Mouse (Mus musculus) embryo, embryonic 10 days (tissue): Measurements from ENCODE around the gene Suox.
A peak's percentile ranks its signal among the peaks of the same experiment; 100 is the strongest.
"Not testable (repeated sequence)": the region's sequence is repeated elsewhere in the genome, so short reads cannot be mapped to it uniquely, and the experiment has no call there.

Source experiments
- DNase-seq: peaks from one replicate; pipeline ENCODE4 v3.0.0-alpha.2; 2015; ENCODE audit warnings: low spot score

Suox gene

GRCm38 (mm10) chr10:128673763-128674468, at the start of gene Suox:
Suox (minus strand) TSS chr10:128674073.
- peak; percentile 93 for DNase-seq

GRCm38 (mm10) chr10:128715559-128716537, 42.0 kb upstream of the Suox start:
- no peak for DNase-seq

- not testable (repeated sequence) for DNase-seq
Measured at GRCm38 (mm10) chr10:128711318-128711717, 37.4 kb upstream of the Suox start.

GRCm38 (mm10) chr10:128705317-128705693, 31.4 kb upstream of the Suox start:
- DNase-seq = peak; percentile 32

GRCm38 (mm10) chr10:128704491-128705316, 30.8 kb upstream of the Suox start, which contains the start of gene Cdk2:
Cdk2 (minus strand) TSS chr10:128705031.
- peak; percentile 91 for DNase-seq

- DNase-seq = no peak
Measured at GRCm38 (mm10) chr10:128703895-128704294, 30.0 kb upstream of the Suox start, which contains the start of gene Pmel. Pmel (plus strand) TSS chr10:128704195.

- no peak for DNase-seq
Measured at GRCm38 (mm10) chr10:128702328-128703007, 28.6 kb upstream of the Suox start.

- DNase-seq = no peak
Measured at GRCm38 (mm10) chr10:128700712-128701111, 26.8 kb upstream of the Suox start.

- DNase-seq = no peak
Measured at GRCm38 (mm10) chr10:128699611-128700010, 25.7 kb upstream of the Suox start.

GRCm38 (mm10) chr10:128699006-128699405, 25.1 kb upstream of the Suox start:
- no peak for DNase-seq

GRCm38 (mm10) chr10:128697072-128697725, 23.3 kb upstream of the Suox start:
- no peak for DNase-seq

- peak; percentile 99 for DNase-seq
Measured at GRCm38 (mm10) chr10:128695992-128696807, 22.3 kb upstream of the Suox start, which contains the start of gene Rab5b. Rab5b (minus strand) TSS chr10:128696264.

GRCm38 (mm10) chr10:128695411-128695991, 21.6 kb upstream of the Suox start:
- DNase-seq = no peak

- peak; percentile 63 for DNase-seq
Measured at GRCm38 (mm10) chr10:128674469-128675008, 666 bp upstream of the Suox start.

GRCm38 (mm10) chr10:128671148-128671547, 2.7 kb downstream of the Suox start:
- no peak for DNase-seq

- peak; percentile 47 for DNase-seq
Measured at GRCm38 (mm10) chr10:128668790-128669672, 4.8 kb downstream of the Suox start.

- no peak for DNase-seq
Measured at GRCm38 (mm10) chr10:128665806-128666205, 8.1 kb downstream of the Suox start.

GRCm38 (mm10) chr10:128665307-128665706, 8.6 kb downstream of the Suox start:
- no peak for DNase-seq
